Mouse (Mus musculus) megakaryocyte progenitor cell, adult 5-6 weeks (primary cell): ENCODE measurements at regions not wholly inside any gene's neighbourhood (a gene's known extent, or its start where the extent isn't known, plus 50 kb on each side); places are given as distances from the start of the nearest gene placed in this dataset.
A peak's percentile ranks its signal among the peaks of the same experiment; 100 is the strongest.

Source experiments
- ATAC-seq: replicated peaks from 2 replicates; pipeline ENCODE4 v1.8.0; 2016; ENCODE audit warnings: mild to moderate bottlenecking, moderate TSS enrichment, inconsistent platforms; ENCODE audit not compliant: poor library complexity

GRCm38 (mm10) chr14:71359581-71359980 is 759.9 kb upstream of the Fam160b2 start:
- ATAC-seq: no peak

DNA sequence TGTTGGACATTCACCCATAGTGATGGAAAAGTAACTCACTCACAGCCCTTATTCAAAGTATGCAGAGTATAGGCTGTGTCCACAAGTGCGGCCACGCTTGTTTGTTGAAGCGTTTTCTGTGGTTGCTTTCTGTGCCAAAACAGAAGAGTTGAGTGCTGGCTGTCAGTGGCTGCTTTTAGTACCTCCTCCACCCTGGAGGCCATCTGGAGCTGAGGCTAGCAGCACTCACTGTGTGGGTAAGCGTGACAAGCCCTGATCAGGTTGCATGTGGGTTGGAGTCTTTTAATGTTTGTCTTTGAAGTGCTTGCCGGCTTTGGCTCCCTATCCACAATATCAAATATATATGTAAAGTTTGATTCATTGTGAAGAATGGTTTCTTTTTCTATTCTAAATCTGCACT is 738.6 kb upstream of the Fam160b2 start:
- ATAC-seq: no peak

GRCm38 (mm10) chr14:71336906-71337305 is 737.3 kb upstream of the Fam160b2 start:
- no peak for ATAC-seq

DNA sequence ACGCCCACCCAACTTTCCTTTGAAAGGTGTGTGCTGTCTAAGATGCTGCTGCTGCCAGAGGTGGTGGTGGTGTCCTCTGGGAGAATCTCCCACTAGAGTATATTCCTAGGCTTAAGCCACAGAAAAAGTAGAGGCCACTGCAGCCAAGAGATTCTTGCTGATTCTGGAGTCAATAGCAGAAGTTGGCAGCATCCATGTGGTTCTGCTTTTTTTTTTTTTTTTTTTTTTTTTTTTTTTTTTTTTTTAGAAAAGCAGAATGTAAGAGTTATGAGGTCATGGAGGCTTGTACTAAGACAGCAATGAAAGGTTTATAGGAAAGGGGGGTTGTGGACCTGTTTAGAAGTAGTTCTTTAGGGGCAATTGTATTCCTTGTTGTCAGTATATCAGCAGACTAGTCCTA is 734.4 kb upstream of the Fam160b2 start:
- ATAC-seq: 0 out of 2 replicates have a peak, but pooled peaks have one; percentile 3

GRCm38 (mm10) chr14:71329862-71330630 is 730.4 kb upstream of the Fam160b2 start:
- no peak for ATAC-seq

DNA sequence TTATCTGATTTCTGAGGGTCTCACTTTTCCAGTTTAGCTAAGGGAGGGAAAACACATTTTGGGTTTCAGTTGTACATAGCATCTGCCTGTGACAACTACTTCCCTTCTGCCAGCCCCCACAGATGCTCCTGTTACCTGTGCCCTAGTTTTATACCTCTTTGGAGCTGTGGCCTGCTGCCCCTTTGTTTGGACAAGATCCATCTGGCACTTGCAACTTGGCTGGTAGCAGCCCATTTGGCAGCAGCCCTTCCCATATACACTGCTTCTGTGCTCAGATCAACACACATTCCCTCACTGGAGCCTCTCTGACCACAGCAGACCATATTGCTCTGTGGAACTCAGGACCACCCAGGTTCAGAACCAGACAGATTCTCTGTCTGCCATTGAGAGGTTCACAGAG is 728.0 kb upstream of the Fam160b2 start:
- ATAC-seq: no peak

- ATAC-seq: no peak
These were observed 727.0 kb upstream of the Fam160b2 start for GRCm38 (mm10) chr14:71326521-71327105.

GRCm38 (mm10) chr14:71315228-71315627 is 715.6 kb upstream of the Fam160b2 start:
- no peak for ATAC-seq

DNA sequence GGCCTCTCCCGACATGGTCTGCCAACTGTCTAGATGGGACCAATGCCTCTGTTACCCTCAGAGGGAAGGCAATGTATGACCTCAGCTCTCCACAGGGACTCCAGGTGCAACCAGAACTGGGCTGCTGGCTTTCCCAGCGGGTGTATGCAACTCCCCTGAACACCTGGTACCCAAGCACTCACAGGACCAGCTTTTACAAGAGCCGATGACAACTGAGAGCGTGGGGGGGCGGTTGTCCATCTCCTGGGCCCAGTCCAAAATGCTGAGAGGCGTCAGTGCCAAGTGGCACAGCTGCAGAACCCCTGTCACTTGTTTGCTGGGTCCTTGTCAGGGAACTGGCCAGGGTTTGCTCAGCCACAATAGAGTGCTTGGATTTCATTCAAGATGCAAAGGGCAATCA is 700.1 kb upstream of the Fam160b2 start:
- no peak for ATAC-seq

GRCm38 (mm10) chr14:71281568-71281967 is 681.9 kb upstream of the Fam160b2 start:
- no peak for ATAC-seq

DNA sequence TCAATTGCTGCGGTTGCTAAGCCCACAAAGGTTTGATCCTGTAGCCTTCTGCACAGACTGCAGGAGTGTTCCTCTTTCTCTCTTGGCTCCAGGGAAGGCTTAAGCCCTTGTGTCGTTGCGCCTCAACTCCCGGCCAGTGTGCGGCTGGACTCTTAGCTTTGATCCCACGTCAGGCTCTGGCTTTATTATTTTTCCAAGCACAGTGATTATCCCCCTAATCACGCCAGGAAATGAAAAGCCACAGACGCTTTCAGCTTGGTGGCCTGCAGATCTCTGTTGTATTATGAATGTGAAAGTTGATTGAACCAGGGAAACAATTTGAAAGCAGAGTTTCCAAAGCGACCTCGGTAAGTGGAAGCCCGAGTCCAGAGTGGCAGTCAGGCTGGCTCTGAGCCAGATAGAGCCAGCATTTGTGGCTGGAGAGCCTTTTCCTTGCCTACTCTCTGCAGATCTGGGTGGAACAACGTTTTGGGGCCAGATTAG is 676.7 kb upstream of the Fam160b2 start:
- ATAC-seq: peak; percentile 60

- no peak for ATAC-seq
These were observed 672.8 kb upstream of the Fam160b2 start for GRCm38 (mm10) chr14:71272470-71272869.

GRCm38 (mm10) chr14:71257650-71258049 is 658.0 kb upstream of the Fam160b2 start:
- no peak for ATAC-seq

DNA sequence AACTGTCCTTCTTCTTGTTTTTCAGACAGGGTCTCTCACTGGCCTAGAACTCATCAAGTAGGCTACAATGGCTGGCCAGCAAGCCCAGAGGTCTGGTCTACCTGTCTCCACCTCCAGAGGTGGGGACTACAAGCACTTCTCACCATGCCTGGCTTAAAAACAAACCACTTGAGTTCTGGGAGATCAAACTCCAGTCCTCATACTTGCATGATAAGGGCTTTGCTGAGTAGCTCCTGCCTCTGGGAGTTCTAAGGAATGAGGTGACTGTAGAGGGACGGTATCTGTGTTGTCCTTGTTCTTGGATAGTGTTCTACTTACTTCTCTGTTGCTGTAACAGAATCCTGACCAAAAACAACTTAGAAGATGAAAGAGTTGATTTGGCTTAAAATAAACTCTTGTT is 654.6 kb upstream of the Fam160b2 start:
- no peak for ATAC-seq

DNA sequence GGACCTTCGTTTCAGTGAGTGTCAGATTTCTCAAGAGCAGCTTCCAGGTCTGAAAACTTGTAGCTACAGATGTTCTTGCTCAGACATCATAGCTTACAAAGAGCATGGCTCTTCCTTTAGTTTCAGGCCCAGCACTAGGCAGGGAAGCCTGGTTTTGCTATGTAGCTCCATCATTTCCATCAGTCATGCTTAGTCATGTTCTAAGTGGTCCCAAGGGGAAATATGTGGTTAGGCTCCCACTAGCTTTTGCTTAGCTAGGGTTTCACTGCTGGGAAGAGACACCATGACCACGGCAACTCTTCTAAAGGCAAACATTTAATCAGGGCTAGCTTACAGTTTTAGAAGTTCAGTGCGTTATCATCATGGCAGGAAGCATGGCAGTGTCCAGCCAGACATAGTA is 652.5 kb upstream of the Fam160b2 start:
- ATAC-seq: no peak

DNA sequence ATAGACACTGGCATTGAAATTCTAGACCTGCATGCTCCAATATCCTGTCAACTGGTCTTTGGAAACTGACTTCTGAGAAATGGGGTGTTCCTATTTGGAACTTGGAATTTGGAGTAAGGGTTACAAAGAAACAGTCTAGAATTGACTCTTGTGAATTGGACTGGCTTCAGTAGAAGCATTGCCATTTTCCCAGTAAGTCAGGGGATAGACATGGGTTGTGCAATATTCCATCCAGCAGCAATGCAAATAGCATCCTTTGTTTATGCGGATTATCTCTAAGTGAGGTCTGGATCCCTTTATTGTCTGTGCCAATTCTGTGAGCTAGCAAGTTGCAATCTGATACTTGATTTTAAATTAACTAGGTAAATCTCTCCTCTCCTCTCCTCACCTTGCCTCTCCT is 651.5 kb upstream of the Fam160b2 start:
- ATAC-seq: no peak

GRCm38 (mm10) chr14:71249387-71249965 is 649.8 kb upstream of the Fam160b2 start:
- ATAC-seq: peak; percentile 93

- ATAC-seq: no peak
These were observed 648.9 kb upstream of the Fam160b2 start for GRCm38 (mm10) chr14:71248534-71248933.

GRCm38 (mm10) chr14:71241655-71242390 is 642.2 kb upstream of the Fam160b2 start:
- ATAC-seq: no peak

DNA sequence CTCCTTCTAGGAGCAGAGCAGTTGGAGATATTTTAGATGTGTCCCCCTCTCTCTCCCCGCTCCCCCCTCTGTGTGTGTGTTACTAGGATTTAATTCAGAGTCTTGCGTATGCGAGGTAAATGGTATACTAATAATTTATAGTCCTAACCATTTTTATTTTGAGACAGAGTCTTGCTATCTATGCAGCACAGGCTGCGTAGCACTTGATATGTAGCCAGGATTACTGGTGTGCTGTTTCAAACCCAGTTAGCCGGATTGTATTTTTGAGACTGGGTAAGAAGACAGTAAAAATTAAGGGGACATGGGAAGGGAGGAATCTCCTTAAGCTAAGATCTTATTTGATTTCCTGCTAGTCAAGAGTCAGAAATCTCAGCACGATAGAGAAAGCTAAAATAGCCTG is 636.6 kb upstream of the Fam160b2 start:
- ATAC-seq: peak; percentile 54

DNA sequence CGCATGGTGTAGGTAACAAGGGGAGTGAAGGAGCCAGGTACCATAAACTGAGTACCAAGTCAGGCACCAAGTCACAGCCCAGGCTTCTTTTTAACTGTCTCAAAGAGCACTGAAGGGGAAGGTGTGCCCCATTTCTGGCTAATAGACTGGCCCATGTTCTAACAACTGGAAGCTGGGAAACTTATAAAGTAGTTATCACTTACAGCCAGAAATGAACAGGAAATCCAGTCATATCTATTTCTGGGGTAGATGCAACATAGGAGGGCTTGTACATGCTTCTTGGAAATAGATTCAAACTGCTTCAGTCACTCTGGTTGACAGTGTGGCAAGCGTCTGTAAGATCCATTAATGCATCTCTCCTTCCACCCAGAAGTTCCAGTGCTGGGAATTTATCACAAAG is 635.3 kb upstream of the Fam160b2 start:
- peak; percentile 32 for ATAC-seq
